Mouse (Mus musculus): ENCODE results near the gene Fmn2. TPM values are rescaled to one million over a fixed set of nuclear protein-coding genes. Genes with fewer than 3 reads are reported as not detected.
A peak's percentile ranks its signal among the peaks of the same experiment; 100 is the strongest.

The Fmn2 gene
- polyA plus RNA-seq, 1 experiment from 2014 or later = 0.74 TPM

- H3K9me3 ChIP-seq (ENCODE audit: control insufficient read depth, low read length) = no peaks in the 10 kb centered on the region
- no peak overlapping the region for H3K4me3 ChIP-seq (ENCODE audit: control insufficient read depth in 1 of 2, insufficient read depth in 1 of 2, low read depth in 1 of 2, low read length in 2 of 2)
- H3K27ac ChIP-seq (replicated peaks in 1 of 2; ENCODE audit: control insufficient read depth in 1 of 2, insufficient read depth in 1 of 2, low read depth in 2 of 2, low read length in 2 of 2) = no peak overlapping the region
- 83% methylated on average over 1 of the region's 1 CpGs for WGBS
- no peak overlapping the region for H3K4me2 ChIP-seq (ENCODE audit: low read length)
- no peaks in the 10 kb centered on the region for H3K4me1 ChIP-seq (ENCODE audit: control insufficient read depth in 2 of 2, insufficient read depth in 2 of 2, low read length in 2 of 2)
- H3K9ac ChIP-seq (ENCODE audit: low read length) = no peak overlapping the region
- H3K36me3 ChIP-seq (ENCODE audit: control insufficient read depth, insufficient read depth, low read length) = no peaks in the 10 kb centered on the region
- ATAC-seq (ENCODE audit: insufficient number of reproducible peaks, insufficient read depth, low FRiP score, low read depth) = no peak
- H3K27me3 ChIP-seq (ENCODE audit: control insufficient read depth, insufficient read depth, low read length) = no peaks in the 10 kb centered on the region
These were observed 139.3 kb downstream of the Fmn2 start for GRCm38 (mm10) chr1:174640901-174641300.

- Histone ChIP-seq H3K4me1 (ENCODE audit: control insufficient read depth in 2 of 2, insufficient read depth in 2 of 2, low read length in 2 of 2) (no peaks in the 10 kb centered on the region), H3K36me3 (ENCODE audit: control insufficient read depth, insufficient read depth, low read length) (no peaks in the 10 kb centered on the region), H3K27ac (replicated peaks in 1 of 2; ENCODE audit: control insufficient read depth in 1 of 2, insufficient read depth in 1 of 2, low read depth in 2 of 2, low read length in 2 of 2) (no peak overlapping the region), H3K4me2 (ENCODE audit: low read length) (no peak overlapping the region), H3K9me3 (ENCODE audit: control insufficient read depth, low read length) (no peaks in the 10 kb centered on the region), H3K4me3 (ENCODE audit: control insufficient read depth in 1 of 2, insufficient read depth in 1 of 2, low read depth in 1 of 2, low read length in 2 of 2) (no peak overlapping the region), H3K27me3 (ENCODE audit: control insufficient read depth, insufficient read depth, low read length) (no peaks in the 10 kb centered on the region), H3K9ac (ENCODE audit: low read length) (no peak overlapping the region)
- ATAC-seq (ENCODE audit: insufficient number of reproducible peaks, insufficient read depth, low FRiP score, low read depth) = no peak
- WGBS = 86% methylated on average over 5 of the region's 5 CpGs
These were observed 141.9 kb downstream of the Fmn2 start for GRCm38 (mm10) chr1:174643431-174644010.

- Histone ChIP-seq H3K27me3 (ENCODE audit: control insufficient read depth, insufficient read depth, low read length) (no peaks in the 10 kb centered on the region), H3K9ac (ENCODE audit: low read length) (no peak overlapping the region), H3K36me3 (ENCODE audit: control insufficient read depth, insufficient read depth, low read length) (no peaks in the 10 kb centered on the region), H3K9me3 (ENCODE audit: control insufficient read depth, low read length) (no peaks in the 10 kb centered on the region), H3K27ac (replicated peaks in 1 of 2; ENCODE audit: control insufficient read depth in 1 of 2, insufficient read depth in 1 of 2, low read depth in 2 of 2, low read length in 2 of 2) (no peak overlapping the region), H3K4me1 (ENCODE audit: control insufficient read depth in 2 of 2, insufficient read depth in 2 of 2, low read length in 2 of 2) (no peaks in the 10 kb centered on the region), H3K4me2 (ENCODE audit: low read length) (no peak overlapping the region), H3K4me3 (ENCODE audit: control insufficient read depth in 1 of 2, insufficient read depth in 1 of 2, low read depth in 1 of 2, low read length in 2 of 2) (no peak overlapping the region)
- ATAC-seq (ENCODE audit: insufficient number of reproducible peaks, insufficient read depth, low FRiP score, low read depth) = no peak
- WGBS = 86% methylated on average over 11 of the region's 11 CpGs
These were observed 147.8 kb downstream of the Fmn2 start for GRCm38 (mm10) chr1:174649421-174649826.

GRCm38 (mm10) chr1:174654565-174654964 is 152.9 kb downstream of the Fmn2 start:
- no peak for ATAC-seq (ENCODE audit: insufficient number of reproducible peaks, insufficient read depth, low FRiP score, low read depth)
- H3K4me3 ChIP-seq (ENCODE audit: control insufficient read depth in 1 of 2, insufficient read depth in 1 of 2, low read depth in 1 of 2, low read length in 2 of 2) = no peak overlapping the region
- H3K4me2 ChIP-seq (ENCODE audit: low read length) = no peak overlapping the region
- H3K27ac ChIP-seq (replicated peaks in 1 of 2; ENCODE audit: control insufficient read depth in 1 of 2, insufficient read depth in 1 of 2, low read depth in 2 of 2, low read length in 2 of 2) = no peak overlapping the region
- no peak overlapping the region for H3K9ac ChIP-seq (ENCODE audit: low read length)
- H3K36me3 ChIP-seq (ENCODE audit: control insufficient read depth, insufficient read depth, low read length) = no peaks in the 10 kb centered on the region
- H3K4me1 ChIP-seq (ENCODE audit: control insufficient read depth in 2 of 2, insufficient read depth in 2 of 2, low read length in 2 of 2) = 0 out of 4 replicates have a peak, but pooled peaks cover 0 to 3% of the 10 kb centered on the region in 2 experiments
- no peaks in the 10 kb centered on the region for H3K27me3 ChIP-seq (ENCODE audit: control insufficient read depth, insufficient read depth, low read length)
- 31% methylated on average over 5 of the region's 5 CpGs for WGBS
- no peaks in the 10 kb centered on the region for H3K9me3 ChIP-seq (ENCODE audit: control insufficient read depth, low read length)

GRCm38 (mm10) chr1:174655354-174655753 is 153.7 kb downstream of the Fmn2 start:
- 84% methylated on average over 9 of the region's 9 CpGs for WGBS
- H3K4me1 ChIP-seq (ENCODE audit: control insufficient read depth in 2 of 2, insufficient read depth in 2 of 2, low read length in 2 of 2) = 0 out of 4 replicates have a peak, but pooled peaks cover 0 to 10% of the 10 kb centered on the region in 2 experiments
- no peak overlapping the region for H3K4me3 ChIP-seq (ENCODE audit: control insufficient read depth in 1 of 2, insufficient read depth in 1 of 2, low read depth in 1 of 2, low read length in 2 of 2)
- no peak overlapping the region for H3K27ac ChIP-seq (replicated peaks in 1 of 2; ENCODE audit: control insufficient read depth in 1 of 2, insufficient read depth in 1 of 2, low read depth in 2 of 2, low read length in 2 of 2)
- no peak overlapping the region for H3K9ac ChIP-seq (ENCODE audit: low read length)
- ATAC-seq (ENCODE audit: insufficient number of reproducible peaks, insufficient read depth, low FRiP score, low read depth) = no peak
- no peaks in the 10 kb centered on the region for H3K27me3 ChIP-seq (ENCODE audit: control insufficient read depth, insufficient read depth, low read length)
- H3K4me2 ChIP-seq (ENCODE audit: low read length) = no peak overlapping the region
- H3K36me3 ChIP-seq (ENCODE audit: control insufficient read depth, insufficient read depth, low read length) = no peaks in the 10 kb centered on the region
- no peaks in the 10 kb centered on the region for H3K9me3 ChIP-seq (ENCODE audit: control insufficient read depth, low read length)

GRCm38 (mm10) chr1:174656554-174656953 is 154.9 kb downstream of the Fmn2 start:
- WGBS = 81% methylated on average over 4 of the region's 4 CpGs
- Histone ChIP-seq H3K9ac (ENCODE audit: low read length) (no peak overlapping the region), H3K4me2 (ENCODE audit: low read length) (no peak overlapping the region), H3K27ac (replicated peaks in 1 of 2; ENCODE audit: control insufficient read depth in 1 of 2, insufficient read depth in 1 of 2, low read depth in 2 of 2, low read length in 2 of 2) (no peak overlapping the region), H3K4me1 (ENCODE audit: control insufficient read depth in 2 of 2, insufficient read depth in 2 of 2, low read length in 2 of 2) (0 out of 4 replicates have a peak, but pooled peaks cover 0 to 10% of the 10 kb centered on the region in 2 experiments), H3K27me3 (ENCODE audit: control insufficient read depth, insufficient read depth, low read length) (no peaks in the 10 kb centered on the region), H3K4me3 (ENCODE audit: control insufficient read depth in 1 of 2, insufficient read depth in 1 of 2, low read depth in 1 of 2, low read length in 2 of 2) (no peak overlapping the region), H3K9me3 (ENCODE audit: control insufficient read depth, low read length) (no peaks in the 10 kb centered on the region), H3K36me3 (ENCODE audit: control insufficient read depth, insufficient read depth, low read length) (no peaks in the 10 kb centered on the region)
- ATAC-seq (ENCODE audit: insufficient number of reproducible peaks, insufficient read depth, low FRiP score, low read depth) = no peak

GRCm38 (mm10) chr1:174659459-174660223 is 158.0 kb downstream of the Fmn2 start:
- 40% methylated on average over 12 of the region's 12 CpGs for WGBS
- H3K4me2 ChIP-seq (ENCODE audit: low read length) = peak overlapping the region; percentile 32
- H3K36me3 ChIP-seq (ENCODE audit: control insufficient read depth, insufficient read depth, low read length) = no peaks in the 10 kb centered on the region
- ATAC-seq (ENCODE audit: insufficient number of reproducible peaks, insufficient read depth, low FRiP score, low read depth) = no peak
- 0 out of 4 replicates have a peak, but pooled peaks cover 0 to 10% of the 10 kb centered on the region in 2 experiments for H3K4me1 ChIP-seq (ENCODE audit: control insufficient read depth in 2 of 2, insufficient read depth in 2 of 2, low read length in 2 of 2)
- H3K27ac ChIP-seq (replicated peaks in 1 of 2; ENCODE audit: control insufficient read depth in 1 of 2, insufficient read depth in 1 of 2, low read depth in 2 of 2, low read length in 2 of 2) = no peak overlapping the region
- no peak overlapping the region for H3K4me3 ChIP-seq (ENCODE audit: control insufficient read depth in 1 of 2, insufficient read depth in 1 of 2, low read depth in 1 of 2, low read length in 2 of 2)
- no peak overlapping the region for H3K9ac ChIP-seq (ENCODE audit: low read length)
- no peaks in the 10 kb centered on the region for H3K27me3 ChIP-seq (ENCODE audit: control insufficient read depth, insufficient read depth, low read length)
- H3K9me3 ChIP-seq (ENCODE audit: control insufficient read depth, low read length) = no peaks in the 10 kb centered on the region
